Mouse (Mus musculus) heart, postnatal 36 days (tissue): ENCODE measurements around the gene Dock10. TPM values are rescaled to one million over a fixed set of nuclear protein-coding genes. Genes with fewer than 3 reads are reported as not detected.

Experiments used
- DNase-seq, 2 experiments: peaks; one replicate each; pipeline ENCODE4 v3.0.0; 2021 to 2022
- intact Hi-C: fragments of 180-260 bp; cut with DNase I; formaldehyde crosslinking; loops from one replicate; pipeline ENCODE4 v1.15.1; 2025
- total RNA-seq, 2 experiments: library from RNA; stranded (reverse); gene quantifications; 2 replicates each; pipeline ENCODE4 v1.2.3; 2021

Dock10 gene
- total RNA-seq, 2 experiments from 2014 or later, result 5.1 to 5.3 TPM

DNA sequence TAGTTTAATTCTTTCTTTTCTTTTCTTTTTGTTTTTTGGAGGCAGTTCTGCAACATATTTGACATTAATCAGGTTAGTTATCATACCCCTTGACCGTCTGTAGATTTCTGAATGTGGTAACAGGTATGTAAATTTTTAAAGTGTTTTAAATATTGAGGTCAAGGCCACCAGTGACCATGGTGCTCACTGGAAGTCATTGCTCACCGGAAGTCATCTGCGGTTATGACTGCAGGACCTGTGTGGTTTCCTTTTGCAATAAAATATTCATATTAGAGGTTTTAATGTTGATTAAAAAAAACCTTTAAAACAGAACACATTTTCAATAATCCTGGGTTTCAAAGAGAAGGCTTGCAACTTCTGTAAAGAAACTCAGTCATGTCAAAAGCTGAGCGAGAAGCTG, 28.2 kb downstream of the Dock10 start:
- intact Hi-C loops, result no loop called here
- no peak for DNase-seq

DNA sequence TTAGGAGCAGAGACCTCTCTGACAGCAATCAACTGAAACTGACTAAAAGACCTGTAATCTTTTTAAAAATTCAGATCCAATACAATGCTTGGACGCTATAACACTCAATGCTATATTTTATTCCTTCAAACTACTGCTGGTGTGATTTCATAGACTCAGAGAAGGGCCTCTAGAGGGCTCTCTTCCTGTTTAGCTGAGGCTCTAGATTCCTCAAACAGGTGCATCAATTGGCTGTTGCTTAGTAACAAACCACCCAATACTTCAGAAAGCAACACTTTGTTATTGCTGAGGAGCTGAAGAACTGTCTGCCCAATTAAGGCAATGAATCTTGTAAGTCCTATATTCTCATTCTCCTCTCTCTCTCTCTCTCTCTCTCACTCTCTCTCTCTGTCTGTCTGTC, 30.1 kb downstream of the Dock10 start:
- DNase-seq, result no peak
- intact Hi-C loops, result no loop called here

DNA sequence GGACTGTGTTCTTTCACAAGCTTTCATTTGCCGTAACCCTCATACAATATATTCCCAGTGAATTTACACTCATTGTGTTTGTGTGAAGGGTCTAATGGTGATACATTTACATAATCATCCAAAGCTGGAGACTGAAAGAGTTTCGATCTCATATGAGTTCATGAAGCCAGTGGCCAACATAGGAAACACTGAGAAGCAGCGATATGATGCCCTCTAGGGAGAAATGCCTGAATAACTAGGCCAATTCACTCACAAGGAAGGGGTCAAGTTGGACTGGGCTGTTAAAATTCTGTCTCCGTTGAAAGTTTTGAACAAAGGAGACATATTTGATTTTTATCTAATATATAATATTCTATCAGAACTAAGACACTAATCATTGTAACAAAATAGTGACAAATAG, 30.9 kb downstream of the Dock10 start:
- DNase-seq, result no peak
- intact Hi-C loops, result no loop called here

DNA sequence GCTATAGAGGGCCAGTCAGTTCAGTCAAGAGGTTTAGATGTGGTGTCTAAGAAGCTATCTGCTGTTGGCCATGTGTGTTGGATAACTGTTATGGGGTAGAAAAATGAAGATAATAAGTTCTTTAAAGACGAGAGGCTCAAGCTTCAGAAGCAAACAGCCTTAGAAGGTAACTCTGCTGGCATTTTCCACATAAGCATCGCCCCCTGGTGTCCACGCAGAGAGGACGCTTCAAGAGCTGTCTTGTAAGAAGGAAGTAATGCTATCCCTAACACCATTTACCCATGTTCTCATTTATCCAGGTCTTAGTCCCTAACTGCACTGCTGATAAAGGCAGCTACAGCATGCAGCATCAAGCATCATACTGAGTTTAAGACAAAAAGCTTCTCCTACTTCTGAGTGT, 35.7 kb downstream of the Dock10 start:
- intact Hi-C loops, result loop anchor here (5.0 kb wide), 2 partner anchors 110 to 135 kb away; no protein-coding TSS in a partner anchor
- peak; percentile 52 to 60 for DNase-seq

DNA sequence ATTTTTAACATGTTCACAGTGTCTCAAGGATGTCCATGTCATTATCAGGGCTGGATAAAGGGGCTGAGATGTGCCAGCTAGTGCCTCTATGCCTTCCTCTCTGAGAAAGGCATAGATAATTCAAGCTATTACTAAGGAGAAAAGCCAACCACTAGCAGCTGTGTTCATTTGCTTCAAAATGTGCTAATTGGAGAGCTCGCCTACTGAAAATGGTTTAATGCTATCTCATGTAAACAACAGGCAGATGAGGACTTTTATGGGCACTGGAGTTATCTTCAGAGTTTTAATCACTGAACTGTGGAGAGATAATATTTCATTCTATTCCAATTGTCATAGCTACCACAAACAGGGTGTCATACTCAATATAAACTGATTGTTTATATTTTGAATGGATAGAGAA, 36.3 kb downstream of the Dock10 start:
- intact Hi-C loops, result loop anchor here (5.0 kb wide), 2 partner anchors 110 to 135 kb away; no protein-coding TSS in a partner anchor
- no peak for DNase-seq

DNA sequence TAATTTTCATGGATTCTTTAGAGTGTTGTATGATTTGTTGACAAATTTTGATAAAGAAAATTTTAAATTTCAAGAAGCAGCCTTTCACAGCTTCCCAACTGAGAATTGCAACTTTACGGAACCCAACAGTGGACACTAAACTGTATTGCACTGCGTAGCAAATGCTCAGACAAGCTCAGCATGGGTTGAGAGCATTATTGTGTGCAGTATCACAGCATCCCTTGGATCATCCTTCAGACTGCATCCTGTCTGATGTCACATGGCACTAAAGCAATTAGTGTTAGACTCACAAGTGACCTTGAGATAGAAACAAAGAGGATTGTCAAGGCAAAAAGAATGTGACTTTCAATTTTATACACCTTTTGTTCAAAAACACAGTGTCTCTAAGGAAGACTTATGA, 37.1 kb downstream of the Dock10 start:
- DNase-seq, result no peak
- intact Hi-C loops, result loop anchor here (5.0 kb wide), 2 partner anchors 109 to 134 kb away; no protein-coding TSS in a partner anchor

DNA sequence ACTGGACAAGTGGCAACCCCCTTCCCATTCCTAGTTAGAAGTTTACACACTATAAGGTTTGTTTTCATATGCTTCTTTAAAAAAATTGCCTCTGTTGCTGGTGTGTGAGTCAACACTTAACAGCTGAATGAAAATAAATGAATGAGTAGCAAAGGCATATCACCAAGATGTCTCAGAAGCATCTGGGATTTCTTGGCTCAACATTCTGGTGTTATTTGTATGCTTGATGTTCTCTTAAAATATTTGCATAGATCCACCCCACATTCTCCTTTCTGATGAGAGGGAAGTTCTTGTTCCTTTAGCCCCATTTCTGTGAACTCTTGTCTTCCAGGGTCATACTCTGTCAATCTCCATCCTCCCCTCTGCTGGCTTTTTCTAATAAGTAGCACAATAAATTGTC, 38.2 kb downstream of the Dock10 start:
- DNase-seq, result no peak
- intact Hi-C loops, result loop anchor here (5.0 kb wide), 2 partner anchors 108 to 133 kb away; no protein-coding TSS in a partner anchor

DNA sequence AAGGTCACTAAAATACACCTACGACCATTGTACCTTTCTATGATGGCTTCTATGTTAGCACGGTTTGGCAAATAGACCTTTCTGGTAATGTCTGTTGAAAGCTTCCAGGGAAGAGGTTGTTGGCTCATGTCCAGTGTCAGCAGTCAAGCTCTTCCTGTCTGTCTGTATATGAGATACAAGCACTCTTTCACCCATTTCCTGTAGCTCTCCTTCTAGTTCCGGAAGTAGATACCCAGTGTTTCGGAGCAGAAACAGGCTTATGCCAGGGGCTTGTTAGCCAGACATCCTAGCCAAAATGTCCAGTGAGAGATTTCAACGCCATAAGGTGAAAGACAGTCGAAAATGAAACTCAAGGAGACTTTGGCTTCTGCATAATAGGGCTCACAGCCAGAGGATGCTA, 38.9 kb downstream of the Dock10 start:
- DNase-seq, result no peak
- intact Hi-C loops, result no loop called here

DNA sequence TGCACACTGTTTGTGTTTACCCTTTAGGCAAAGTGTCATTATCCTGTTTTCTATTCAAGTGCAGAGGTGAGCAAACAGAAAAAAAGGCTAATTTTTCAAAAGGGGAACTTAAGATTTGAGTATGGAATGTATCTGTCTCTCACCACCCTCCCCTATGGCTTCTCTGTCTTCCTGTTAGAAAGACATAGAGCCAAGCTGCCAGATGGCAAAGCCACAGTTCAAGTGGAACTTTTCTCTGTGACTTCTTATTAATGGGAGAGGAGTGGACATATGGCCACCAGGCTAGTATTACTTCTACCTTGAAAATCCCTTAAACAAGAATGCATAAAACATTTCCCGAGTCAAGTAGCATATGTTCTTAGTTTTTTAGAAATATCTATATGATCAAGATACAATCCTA, 39.7 kb downstream of the Dock10 start:
- DNase-seq, result no peak
- intact Hi-C loops, result no loop called here

DNA sequence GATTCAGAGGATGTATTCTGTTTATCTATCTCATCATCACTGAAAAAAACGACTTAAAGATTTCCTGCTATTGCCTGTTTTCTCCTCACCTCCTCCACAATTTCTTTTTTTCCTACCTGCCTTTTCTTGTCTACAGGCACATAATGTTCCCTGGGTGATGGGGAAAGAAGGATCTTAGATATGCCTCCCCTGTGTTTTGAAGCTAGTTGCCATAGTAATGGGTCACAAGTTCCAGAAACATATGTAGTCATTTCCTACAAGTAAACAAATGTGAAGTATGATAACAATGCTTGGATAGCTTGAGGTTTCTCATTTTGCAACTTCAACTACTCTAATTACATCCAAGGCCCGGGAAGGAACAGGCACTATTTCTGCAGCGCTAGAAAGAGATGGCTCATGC, 42.4 kb downstream of the Dock10 start:
- intact Hi-C loops, result no loop called here

DNA sequence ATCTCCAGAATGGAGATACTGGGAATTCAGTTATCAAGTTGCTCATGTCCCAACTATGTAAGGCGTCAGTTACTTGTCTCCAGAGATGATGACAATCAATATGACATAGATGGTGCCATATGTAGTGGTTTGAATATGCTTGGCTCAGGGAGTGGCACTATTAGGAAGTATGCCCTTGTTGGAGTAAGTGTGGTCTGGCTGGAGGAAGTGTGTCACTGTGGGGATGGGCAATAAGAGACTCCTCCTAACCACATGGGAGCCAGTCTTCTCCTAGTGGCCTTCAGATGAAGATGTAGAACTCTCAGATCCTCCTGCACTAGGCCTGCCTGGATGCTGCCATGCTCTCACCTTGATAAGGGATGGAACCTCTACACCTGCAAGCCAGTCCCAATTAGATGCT, 44.4 kb downstream of the Dock10 start:
- intact Hi-C loops, result no loop called here
- no peak for DNase-seq

More for the DNA sequence above, 42.4 kb downstream of the Dock10 start:
- no peak for DNase-seq

DNA sequence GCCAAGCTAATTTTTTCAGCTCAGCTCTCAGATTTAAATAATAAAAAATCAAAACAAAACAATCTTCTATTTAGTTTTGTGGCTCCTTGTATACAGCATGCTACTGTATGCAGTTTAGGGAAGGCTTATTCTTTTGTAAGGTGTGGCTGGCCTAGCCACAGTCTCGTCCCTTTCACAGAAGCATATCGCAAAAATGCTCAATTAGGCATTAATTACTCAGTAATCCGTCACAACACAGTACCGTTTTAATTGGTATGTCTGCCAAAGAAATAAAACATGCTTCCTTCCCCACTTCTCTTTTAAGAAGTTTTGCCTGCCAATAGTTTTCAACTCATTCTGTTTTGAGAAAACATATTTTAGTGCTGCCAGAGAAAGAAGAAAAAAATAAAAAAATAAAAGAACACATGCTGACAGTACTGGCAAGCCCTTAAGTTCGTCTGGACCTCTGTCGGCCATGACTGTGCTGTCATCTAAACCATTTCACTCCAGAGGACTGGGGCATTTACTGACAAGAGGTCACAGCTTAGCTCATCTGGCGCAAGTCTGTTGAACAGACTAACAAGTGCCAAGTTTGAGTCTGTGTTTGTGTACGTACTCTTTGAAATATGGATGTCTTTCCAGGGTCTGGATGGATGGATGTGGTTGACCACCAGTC, 47.6 kb downstream of the Dock10 start:
- peak in 1 of 2 experiments; percentile 14 for DNase-seq
- intact Hi-C loops, result no loop called here

DNA sequence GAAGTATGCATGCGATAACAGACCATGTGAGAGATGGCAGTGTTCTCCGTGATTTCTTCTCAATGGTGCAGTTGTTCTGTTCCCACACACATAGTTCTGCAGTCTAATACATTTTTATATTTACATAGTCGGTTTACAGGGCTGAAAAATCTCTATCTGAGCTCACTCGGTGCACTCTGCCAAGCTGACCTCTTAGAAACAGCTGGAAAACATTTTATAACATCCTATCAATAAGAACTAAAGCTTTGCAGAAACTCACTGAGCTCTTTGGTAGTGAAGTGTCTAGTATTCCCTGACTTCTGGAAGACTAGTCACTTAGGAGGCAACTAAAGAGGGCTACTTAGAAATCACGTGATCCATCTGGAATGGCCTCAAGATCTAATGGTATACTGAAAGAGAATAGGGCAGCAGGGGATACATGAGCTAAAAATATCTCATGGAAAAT, 48.2 kb downstream of the Dock10 start:
- intact Hi-C loops, result no loop called here
- peak in 1 of 2 experiments; percentile 21 for DNase-seq

DNA sequence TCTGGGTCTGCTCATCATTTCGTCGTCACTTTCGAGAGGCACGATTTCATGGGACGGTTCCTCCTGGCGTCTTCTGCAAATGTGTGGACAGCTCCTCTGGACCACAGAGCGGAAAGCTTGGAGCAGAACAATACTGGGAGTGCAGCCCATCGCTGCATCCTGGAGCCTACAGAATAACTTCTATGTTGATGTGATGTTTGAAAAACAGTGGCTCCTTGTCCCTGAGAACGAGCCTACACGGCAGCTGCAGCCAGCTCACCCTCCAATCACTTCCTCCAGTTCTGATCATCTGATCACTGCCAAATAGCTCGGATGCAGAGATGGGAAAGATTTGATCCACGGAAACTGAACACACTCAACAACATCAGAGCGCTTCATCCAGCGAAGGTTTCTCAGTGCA, 49.0 kb downstream of the Dock10 start:
- intact Hi-C loops, result no loop called here
- peak; percentile 21 to 45 for DNase-seq

DNA sequence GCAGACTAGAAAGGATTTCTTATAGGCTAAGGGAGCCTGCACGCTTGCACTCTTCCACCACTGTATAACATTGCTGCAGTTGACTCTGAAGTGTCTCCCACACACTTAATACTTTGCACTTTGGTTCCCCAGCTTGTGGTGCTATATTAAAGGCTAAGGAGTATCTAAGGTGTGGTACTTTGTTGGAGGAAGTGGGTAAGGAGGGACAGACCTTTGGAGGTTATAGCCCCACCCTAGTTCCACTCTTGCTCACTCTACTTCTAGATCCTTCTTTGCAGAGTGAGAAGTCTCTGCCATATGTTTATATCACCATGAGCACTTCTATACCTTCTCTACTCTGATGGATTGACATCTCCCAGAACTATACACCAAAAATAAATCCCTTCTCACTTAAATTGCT, 55.0 kb downstream of the Dock10 start:
- intact Hi-C loops, result loop anchor here (5.0 kb wide), 1 partner anchor 51 kb away; no protein-coding TSS in a partner anchor
- DNase-seq, result no peak

DNA sequence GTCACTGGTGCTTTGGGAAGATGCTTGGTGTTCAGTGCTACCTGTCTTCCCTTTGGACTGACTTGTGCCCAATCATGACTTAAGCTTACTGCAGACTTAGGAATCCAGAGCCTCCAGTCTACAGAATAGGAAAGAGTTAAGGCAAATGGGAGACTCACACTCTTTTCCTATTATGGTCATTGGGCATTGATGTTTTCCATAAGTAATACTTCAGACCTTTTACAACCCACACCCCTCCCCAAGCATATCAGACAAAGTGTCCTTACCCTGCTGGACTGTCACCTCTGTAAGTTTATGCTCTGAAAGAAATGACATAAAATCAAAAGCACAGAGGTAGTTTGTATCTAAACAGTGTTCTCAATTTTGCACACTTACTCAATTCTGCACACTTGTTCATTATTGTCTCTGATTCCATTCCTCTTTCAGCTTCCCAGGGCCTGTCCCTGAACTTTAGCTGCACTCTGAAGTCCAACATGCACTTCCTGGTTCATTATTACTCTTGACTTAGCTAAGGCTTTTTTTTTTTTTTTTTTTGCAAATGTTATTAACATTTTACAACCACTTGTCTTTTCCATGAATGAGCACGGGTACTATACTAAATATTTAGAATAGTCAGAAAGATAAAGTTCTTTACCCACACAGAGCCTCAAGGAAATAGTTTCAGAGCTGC, 82.2 kb downstream of the Dock10 start:
- intact Hi-C loops, result no loop called here
- DNase-seq, result no peak

DNA sequence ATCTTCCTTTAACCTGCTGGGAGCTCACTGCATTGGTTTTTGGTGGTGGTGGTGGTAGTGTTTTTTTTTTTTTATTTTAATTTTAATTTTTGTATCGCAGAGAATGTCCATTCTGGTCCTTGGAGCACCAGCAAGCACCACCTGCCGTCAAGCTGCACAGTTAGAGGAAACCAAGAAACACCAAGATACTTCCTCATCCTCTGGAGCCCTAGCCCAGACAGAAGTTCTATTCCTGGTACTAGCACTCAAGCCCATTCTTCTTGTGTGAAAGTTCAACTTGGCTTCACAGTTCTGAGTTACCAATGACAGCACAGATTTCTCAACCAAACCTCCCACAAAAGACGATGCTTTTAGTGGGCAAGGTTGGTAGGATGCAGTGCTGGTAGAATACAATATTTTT, 86.6 kb downstream of the Dock10 start:
- intact Hi-C loops, result no loop called here
- no peak for DNase-seq

DNA sequence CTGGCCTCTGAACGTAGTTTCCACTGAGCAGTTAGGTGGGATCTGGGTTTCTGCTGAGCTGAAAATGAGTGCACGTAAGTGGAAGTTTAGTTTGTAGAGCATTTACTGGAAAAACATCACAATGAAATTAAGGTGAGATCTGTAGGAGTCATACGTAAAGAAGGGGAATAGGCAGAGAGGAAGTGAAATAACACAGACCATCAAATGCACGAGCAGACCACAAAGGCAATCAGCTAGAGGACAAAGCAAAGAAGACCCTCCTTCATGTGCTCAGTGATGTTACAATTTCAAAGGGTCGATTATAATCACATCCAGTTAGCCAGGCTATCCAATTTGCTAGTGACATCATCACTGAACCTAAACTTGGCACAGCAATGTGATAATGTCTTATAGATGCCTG, 87.3 kb downstream of the Dock10 start:
- no peak for DNase-seq
- intact Hi-C loops, result no loop called here

DNA sequence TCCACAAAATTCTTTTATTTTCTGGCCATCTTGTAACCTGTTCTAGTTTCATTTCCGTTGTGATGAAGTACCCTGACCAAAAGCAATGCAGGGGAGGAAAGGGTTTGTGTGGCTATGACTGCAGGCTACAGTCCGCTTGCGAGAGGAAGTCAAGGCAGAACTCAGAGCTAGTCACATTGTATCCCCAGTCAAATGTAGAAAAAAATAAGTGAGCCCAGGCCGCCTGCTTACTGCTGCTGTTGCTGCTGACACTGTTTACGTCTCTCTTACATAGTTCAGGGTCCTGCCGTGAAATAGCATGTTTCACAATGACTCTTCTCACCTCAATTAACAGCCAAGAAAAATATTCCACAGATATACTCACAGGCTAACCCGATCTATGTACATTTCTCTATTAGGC, 87.9 kb downstream of the Dock10 start:
- intact Hi-C loops, result no loop called here
- no peak for DNase-seq

DNA sequence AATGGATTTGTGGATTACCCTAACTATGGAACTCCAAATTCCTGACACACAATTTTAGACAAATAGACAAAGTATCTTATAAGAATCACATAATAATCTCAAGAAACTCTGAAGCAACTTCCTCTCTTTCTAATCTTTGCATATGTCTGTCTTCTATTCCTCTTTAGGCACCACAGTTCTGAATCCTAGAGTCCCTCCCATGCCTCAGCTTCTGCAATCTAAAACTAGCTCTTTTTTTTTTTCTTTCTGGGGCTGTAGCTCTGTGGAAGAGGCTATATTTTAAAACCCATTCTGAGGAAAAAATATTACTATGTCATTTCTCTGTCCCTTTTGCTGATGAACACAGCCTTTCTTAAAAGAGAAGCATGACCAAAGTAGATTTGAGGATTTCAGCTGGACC, 92.6 kb downstream of the Dock10 start:
- intact Hi-C loops, result no loop called here
- no peak for DNase-seq

DNA sequence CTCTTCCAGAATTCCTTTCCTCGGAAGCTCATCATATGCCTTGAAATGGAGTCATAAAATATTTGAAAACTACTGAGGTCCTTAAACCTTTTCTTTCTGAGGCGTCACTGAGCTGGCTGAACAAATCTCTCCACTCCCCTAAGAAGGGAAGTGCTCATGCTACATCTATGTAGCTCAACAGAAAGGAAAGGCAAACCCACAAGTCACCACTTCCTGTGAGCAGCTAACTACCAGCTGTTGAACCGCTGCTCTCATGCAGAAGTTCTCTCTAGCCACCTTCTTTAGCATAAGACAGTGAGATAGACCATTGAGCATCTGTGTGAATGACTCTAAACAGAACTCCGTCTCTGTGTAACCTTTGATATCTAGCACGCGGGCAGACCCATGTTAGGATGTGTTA, 93.2 kb downstream of the Dock10 start:
- DNase-seq, result peak; percentile 16 to 18
- intact Hi-C loops, result no loop called here
